Mouse (Mus musculus): ENCODE results near the gene Lrmda. TPM values are rescaled to one million over a fixed set of nuclear protein-coding genes. Genes with fewer than 3 reads are reported as not detected.

The Lrmda gene
- total and polyA plus RNA-seq, 2 experiments from 2014 or later, result 0.18 TPM; not detected in 1

- ATAC-seq (no peak), DNase-seq (no peak)
- Histone ChIP-seq H3K9ac (no peak overlapping the region), H3K4me1 (ENCODE audit: insufficient read depth) (no peaks in the 10 kb centered on the region), H3K4me2 (ENCODE audit: low read depth) (no peak overlapping the region), H3K27ac (ENCODE audit: low read depth, low read length) (no peak overlapping the region), H3K4me3 (ENCODE audit: low read depth, low read length) (no peak overlapping the region), H3K9me3 (ENCODE audit: low read length) (no peaks in the 10 kb centered on the region), H3K36me3 (ENCODE audit: insufficient read depth) (no peaks in the 10 kb centered on the region), H3K27me3 (ENCODE audit: insufficient read depth, low read length) (no peaks in the 10 kb centered on the region)
- TF ChIP-seq CTCF (IDR thresholded peaks at IDR 0.05; ENCODE audit: low read depth), result no peak
- 75% methylated on average over 4 of the region's 4 CpGs for WGBS
Measured at GRCm38 (mm10) chr14:22265229-22265905, 245.9 kb downstream of the Lrmda start.

- no peaks in the 10 kb centered on the region for H3K36me3 ChIP-seq (ENCODE audit: insufficient read depth)
- DNase-seq (no peak), ATAC-seq (no peak)
- H3K9me3 ChIP-seq (ENCODE audit: low read length), result no peaks in the 10 kb centered on the region
- no peak for TF ChIP-seq CTCF (IDR thresholded peaks at IDR 0.05; ENCODE audit: low read depth)
- H3K4me1 ChIP-seq (ENCODE audit: insufficient read depth), result no peaks in the 10 kb centered on the region
- H3K4me3 ChIP-seq (ENCODE audit: low read depth, low read length), result no peak overlapping the region
- no peak overlapping the region for H3K27ac ChIP-seq (ENCODE audit: low read depth, low read length)
- no peaks in the 10 kb centered on the region for H3K27me3 ChIP-seq (ENCODE audit: insufficient read depth, low read length)
- no peak overlapping the region for H3K4me2 ChIP-seq (ENCODE audit: low read depth)
- H3K9ac ChIP-seq, result no peak overlapping the region
- 89% methylated on average over 9 of the region's 9 CpGs for WGBS
Measured at GRCm38 (mm10) chr14:22269812-22270211, 250.3 kb downstream of the Lrmda start.

- no peak overlapping the region for H3K4me3 ChIP-seq (ENCODE audit: low read depth, low read length)
- whole genome bisulfite sequencing, result 97% methylated on average over 5 of the region's 5 CpGs
- H3K27ac ChIP-seq (ENCODE audit: low read depth, low read length), result no peak overlapping the region
- no peak for DNase-seq
- peaks cover 4% of the 10 kb centered on the region for H3K27me3 ChIP-seq (ENCODE audit: insufficient read depth, low read length)
- TF ChIP-seq CTCF (IDR thresholded peaks at IDR 0.05; ENCODE audit: low read depth), result no peak
- H3K9ac ChIP-seq, result no peak overlapping the region
- no peak for ATAC-seq
- no peaks in the 10 kb centered on the region for H3K4me1 ChIP-seq (ENCODE audit: insufficient read depth)
- H3K36me3 ChIP-seq (ENCODE audit: insufficient read depth), result no peaks in the 10 kb centered on the region
- H3K4me2 ChIP-seq (ENCODE audit: low read depth), result no peak overlapping the region
- H3K9me3 ChIP-seq (ENCODE audit: low read length), result no peaks in the 10 kb centered on the region
Measured at GRCm38 (mm10) chr14:22278053-22278452, 258.5 kb downstream of the Lrmda start.

- H3K4me1 ChIP-seq (ENCODE audit: insufficient read depth), result no peaks in the 10 kb centered on the region
- ATAC-seq (no peak), DNase-seq (no peak)
- no peaks in the 10 kb centered on the region for H3K36me3 ChIP-seq (ENCODE audit: insufficient read depth)
- no peak overlapping the region for H3K4me3 ChIP-seq (ENCODE audit: low read depth, low read length)
- no peak overlapping the region for H3K27ac ChIP-seq (ENCODE audit: low read depth, low read length)
- TF ChIP-seq CTCF (IDR thresholded peaks at IDR 0.05; ENCODE audit: low read depth), result no peak
- peaks cover 4% of the 10 kb centered on the region for H3K27me3 ChIP-seq (ENCODE audit: insufficient read depth, low read length)
- no peak overlapping the region for H3K9ac ChIP-seq
- no peaks in the 10 kb centered on the region for H3K9me3 ChIP-seq (ENCODE audit: low read length)
- 93% methylated on average over 4 of the region's 4 CpGs for WGBS
- H3K4me2 ChIP-seq (ENCODE audit: low read depth), result no peak overlapping the region
Measured at GRCm38 (mm10) chr14:22279591-22279990, 260.1 kb downstream of the Lrmda start.

GRCm38 (mm10) chr14:22281630-22282029, 262.1 kb downstream of the Lrmda start:
- H3K4me1 ChIP-seq (ENCODE audit: insufficient read depth), result no peaks in the 10 kb centered on the region
- no peak for ATAC-seq
- no peak overlapping the region for H3K27ac ChIP-seq (ENCODE audit: low read depth, low read length)
- no peak overlapping the region for H3K9ac ChIP-seq
- TF ChIP-seq CTCF (IDR thresholded peaks at IDR 0.05; ENCODE audit: low read depth), result no peak
- H3K36me3 ChIP-seq (ENCODE audit: insufficient read depth), result no peaks in the 10 kb centered on the region
- peaks cover 4% of the 10 kb centered on the region for H3K27me3 ChIP-seq (ENCODE audit: insufficient read depth, low read length)
- no peaks in the 10 kb centered on the region for H3K9me3 ChIP-seq (ENCODE audit: low read length)
- 30% methylated on average over 7 of the region's 7 CpGs for WGBS
- DNase-seq, result no peak
- no peak overlapping the region for H3K4me2 ChIP-seq (ENCODE audit: low read depth)
- no peak overlapping the region for H3K4me3 ChIP-seq (ENCODE audit: low read depth, low read length)

GRCm38 (mm10) chr14:22282847-22283246, 263.3 kb downstream of the Lrmda start:
- H3K27ac ChIP-seq (ENCODE audit: low read depth, low read length), result no peak overlapping the region
- DNase-seq, result no peak
- no peak for ATAC-seq
- 14% methylated on average over 6 of the region's 6 CpGs for WGBS
- no peaks in the 10 kb centered on the region for H3K9me3 ChIP-seq (ENCODE audit: low read length)
- no peak for TF ChIP-seq CTCF (IDR thresholded peaks at IDR 0.05; ENCODE audit: low read depth)
- no peak overlapping the region for H3K9ac ChIP-seq
- H3K36me3 ChIP-seq (ENCODE audit: insufficient read depth), result no peaks in the 10 kb centered on the region
- H3K4me1 ChIP-seq (ENCODE audit: insufficient read depth), result no peaks in the 10 kb centered on the region
- H3K4me2 ChIP-seq (ENCODE audit: low read depth), result no peak overlapping the region
- no peak overlapping the region for H3K4me3 ChIP-seq (ENCODE audit: low read depth, low read length)
- H3K27me3 ChIP-seq (ENCODE audit: insufficient read depth, low read length), result peaks cover 4% of the 10 kb centered on the region

GRCm38 (mm10) chr14:22283722-22284121, 264.2 kb downstream of the Lrmda start:
- Histone ChIP-seq H3K36me3 (ENCODE audit: insufficient read depth) (no peaks in the 10 kb centered on the region), H3K27ac (ENCODE audit: low read depth, low read length) (no peak overlapping the region), H3K4me2 (ENCODE audit: low read depth) (no peak overlapping the region), H3K4me1 (ENCODE audit: insufficient read depth) (no peaks in the 10 kb centered on the region), H3K4me3 (ENCODE audit: low read depth, low read length) (no peak overlapping the region), H3K9me3 (ENCODE audit: low read length) (no peaks in the 10 kb centered on the region), H3K9ac (no peak overlapping the region), H3K27me3 (ENCODE audit: insufficient read depth, low read length) (peaks cover 4% of the 10 kb centered on the region)
- TF ChIP-seq CTCF (IDR thresholded peaks at IDR 0.05; ENCODE audit: low read depth), result peak; percentile 37
- 71% methylated on average over 2 of the region's 2 CpGs for WGBS
- DNase-seq, result no peak
- ATAC-seq, result no peak
